Mouse (Mus musculus): ENCODE measurements around the gene Tle3.

Gene Tle3

GRCm38 (mm10) chr9:61358933-61359332, 13.2 kb upstream of the Tle3 start:
- DNase-seq (ENCODE audit: low spot score in 2 of 2) = no peak

DNA sequence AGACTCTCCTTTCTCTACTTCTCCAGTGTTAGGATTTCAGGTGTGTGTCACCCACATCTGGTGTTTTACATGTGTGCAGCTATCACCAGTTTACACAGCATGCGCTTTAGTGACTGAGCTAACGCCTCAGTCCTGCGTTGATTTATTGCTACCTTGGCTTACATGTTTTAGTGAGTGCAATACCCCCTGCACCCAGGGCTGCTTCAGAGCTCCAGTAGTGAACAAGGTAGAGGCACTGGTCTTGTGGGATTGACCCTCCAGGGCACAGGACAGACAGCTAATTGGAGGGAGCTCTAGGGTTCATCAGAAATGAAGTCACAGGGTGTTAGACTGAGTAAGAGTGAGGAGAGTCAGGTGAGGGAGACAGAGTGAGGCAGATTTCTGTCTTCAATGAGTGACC, 12.4 kb upstream of the Tle3 start:
- DNase-seq (ENCODE audit: low spot score in 2 of 2) = no peak

DNA sequence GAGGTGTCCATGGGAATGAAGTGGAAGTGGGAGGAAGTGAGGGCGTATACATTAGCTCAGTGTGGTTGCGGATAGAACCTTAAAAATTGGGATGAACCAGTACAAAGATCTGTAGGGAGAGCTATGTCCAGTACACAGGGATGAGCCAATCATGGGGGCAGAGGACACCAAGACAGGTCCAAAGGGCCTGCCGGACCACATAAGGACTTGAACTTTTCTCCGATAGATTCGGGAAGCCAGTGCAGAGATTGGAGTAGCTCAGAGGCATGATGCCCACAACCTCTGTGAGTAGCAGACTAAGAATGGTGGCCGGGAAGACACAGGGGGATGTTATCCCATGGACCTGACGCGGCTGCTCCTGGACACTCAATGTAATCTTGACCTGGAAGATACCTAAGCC, 12.0 kb upstream of the Tle3 start:
- no peak for DNase-seq (ENCODE audit: low spot score in 2 of 2)

GRCm38 (mm10) chr9:61360727-61361631, 11.2 kb upstream of the Tle3 start:
- DNase-seq (ENCODE audit: low spot score in 2 of 2) = no peak

- no peak for DNase-seq (ENCODE audit: low spot score in 2 of 2)
Observed at GRCm38 (mm10) chr9:61363194-61363593, 9.0 kb upstream of the Tle3 start.

GRCm38 (mm10) chr9:61366108-61366507, 6.1 kb upstream of the Tle3 start:
- no peak for DNase-seq (ENCODE audit: low spot score in 2 of 2)

GRCm38 (mm10) chr9:61367156-61367555, 5.0 kb upstream of the Tle3 start:
- DNase-seq (ENCODE audit: low spot score in 2 of 2) = no peak

DNA sequence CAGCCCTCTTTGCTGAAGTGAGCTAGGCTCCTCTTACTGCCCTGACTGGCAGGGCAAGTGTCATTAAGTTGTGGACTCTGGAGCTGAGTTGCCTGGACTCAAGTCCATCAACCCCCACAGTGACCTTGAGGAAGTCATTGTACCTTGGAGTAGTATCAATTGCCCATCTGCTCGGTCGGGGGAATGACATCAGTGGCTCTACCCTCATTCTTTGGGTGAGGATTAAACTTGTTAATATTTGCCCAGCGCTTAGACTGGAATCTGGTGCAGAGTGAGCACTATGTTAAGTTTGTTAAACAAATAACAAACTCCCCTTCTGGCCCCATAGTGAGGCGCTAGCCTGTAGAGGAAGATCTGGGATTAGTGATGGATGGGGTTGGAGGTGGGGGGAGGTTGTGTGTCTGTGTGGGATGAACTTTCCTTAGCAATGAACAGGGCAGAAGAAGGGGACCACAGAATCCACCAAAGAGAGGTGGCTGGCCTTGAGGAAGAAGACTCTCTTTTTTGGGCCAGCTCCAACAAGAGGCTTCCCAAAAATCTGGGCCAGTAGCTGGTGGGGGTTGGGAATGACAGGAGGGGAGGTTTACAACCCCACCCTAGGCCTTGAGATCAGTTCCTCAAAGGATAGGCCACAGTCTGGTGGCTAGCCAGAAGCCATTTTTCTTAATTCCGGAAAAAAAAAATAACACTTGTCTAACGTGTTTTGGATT, 4.2 kb upstream of the Tle3 start:
- no peak for DNase-seq (ENCODE audit: low spot score in 2 of 2)

GRCm38 (mm10) chr9:61368567-61369240, 3.5 kb upstream of the Tle3 start:
- peak; percentile 72 to 75 for DNase-seq (ENCODE audit: low spot score in 2 of 2)

DNA sequence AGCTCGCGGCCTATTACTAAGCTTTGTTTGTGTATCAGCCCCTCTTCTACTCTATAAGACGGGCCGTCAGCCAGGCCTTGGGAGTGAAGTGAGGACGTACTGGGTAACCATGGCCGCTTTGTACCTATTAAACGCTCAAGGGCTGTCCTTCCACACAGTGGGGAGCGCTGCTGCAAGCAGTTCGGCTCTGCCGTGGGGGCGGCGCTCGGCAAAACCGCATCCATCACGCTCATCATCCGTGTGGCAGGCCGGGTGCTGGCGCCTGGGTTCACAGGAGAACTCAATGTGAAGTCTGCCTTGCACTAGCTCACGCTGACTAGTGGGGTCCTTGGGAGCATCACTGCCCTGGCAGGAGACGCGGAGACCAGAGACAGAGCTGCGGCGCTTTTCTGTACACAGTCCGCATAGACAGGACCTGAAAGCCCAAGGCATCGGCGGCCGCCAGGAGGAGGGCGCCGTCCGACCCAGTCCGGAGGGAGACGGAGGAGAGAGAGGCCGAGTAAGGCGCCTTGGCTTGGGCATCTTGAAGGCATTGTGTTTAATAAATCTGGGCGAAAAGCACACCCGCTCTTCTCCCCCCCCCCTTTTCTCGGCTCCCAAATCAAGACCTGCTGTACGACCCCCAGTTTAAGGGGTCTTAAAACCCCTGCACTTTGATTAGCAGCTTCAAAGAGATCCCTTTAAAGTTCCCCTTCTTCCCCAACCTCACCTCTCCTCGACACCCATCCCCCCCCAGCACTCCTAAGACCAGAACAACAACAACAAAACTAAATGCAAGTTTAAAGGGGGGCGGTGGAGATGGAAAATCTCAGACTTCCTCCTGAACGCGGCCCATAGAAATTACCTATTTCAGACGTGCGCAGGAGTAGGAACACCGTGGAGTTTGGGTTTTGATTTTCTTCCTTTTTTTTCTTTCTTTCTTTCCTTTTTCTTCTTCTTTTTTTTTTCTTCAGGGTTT, 2.6 kb upstream of the Tle3 start:
- peak in 1 of 2 experiments; percentile 45 for DNase-seq (ENCODE audit: low spot score in 2 of 2)

DNA sequence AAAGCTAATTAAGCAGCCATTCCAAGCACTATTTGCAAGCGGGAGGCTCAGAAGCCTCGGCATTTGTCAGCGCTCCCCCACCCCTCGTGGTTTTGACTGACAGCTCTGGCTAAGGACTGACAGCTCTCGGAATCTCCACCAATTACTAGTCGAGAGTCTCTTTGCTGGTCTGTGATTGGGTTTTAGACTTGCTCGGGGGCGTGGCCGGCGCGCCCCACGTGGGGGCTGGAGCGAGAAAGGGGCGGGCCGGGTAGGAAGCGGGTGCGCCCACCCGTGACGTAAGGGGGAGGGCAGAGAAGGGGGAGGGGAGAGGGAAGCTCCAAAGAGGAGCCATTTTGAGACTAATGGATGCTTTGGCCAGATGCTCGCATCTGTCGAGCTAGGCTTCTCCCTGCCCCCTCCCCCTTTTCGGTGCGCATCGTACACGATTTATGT, 1.7 kb upstream of the Tle3 start:
- peak; percentile 97 for DNase-seq (ENCODE audit: low spot score in 2 of 2)

DNA sequence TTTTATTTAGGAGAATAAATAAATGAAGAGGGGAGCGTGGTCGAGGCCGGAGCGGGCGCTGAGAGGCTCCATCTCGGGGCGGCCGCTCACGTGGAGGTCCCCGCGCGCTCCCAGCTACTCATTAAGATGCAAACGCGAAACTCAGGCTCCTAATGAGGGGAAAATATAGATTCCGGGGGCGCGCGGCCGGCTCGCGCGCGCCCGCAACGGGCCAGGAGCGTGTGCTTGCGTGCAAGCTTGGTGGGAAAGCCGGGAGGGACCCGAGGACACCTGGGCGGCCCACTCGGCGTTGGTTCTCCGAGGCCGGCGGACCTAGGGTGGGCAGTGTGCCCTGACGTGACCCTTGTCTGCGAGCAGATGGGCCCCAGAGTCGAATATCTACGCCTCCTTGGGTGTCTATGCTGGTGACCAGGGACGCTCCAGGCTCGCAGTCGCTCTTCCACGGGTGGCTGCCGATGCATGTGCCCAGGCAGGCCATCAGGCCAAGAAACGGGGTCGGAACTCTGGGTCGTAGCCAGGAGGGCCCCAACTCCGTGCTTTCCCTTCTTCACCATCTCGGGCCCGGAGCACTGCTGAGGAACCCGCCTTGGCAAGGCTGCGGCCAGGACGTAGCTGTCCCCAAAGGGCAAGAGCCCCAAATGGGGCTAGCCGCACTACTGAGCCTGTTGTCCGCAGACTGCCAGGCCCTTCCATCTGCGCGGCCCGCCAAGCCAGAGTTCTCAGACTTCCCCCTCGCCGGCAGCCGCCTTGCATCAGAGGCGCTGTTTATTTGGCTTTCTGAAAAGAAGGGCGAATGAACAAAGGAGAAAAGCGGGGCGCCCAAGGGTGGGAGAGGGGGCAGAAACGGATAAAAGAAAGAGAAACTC, 1.0 kb upstream of the Tle3 start:
- DNase-seq (ENCODE audit: low spot score in 2 of 2) = peak; percentile 69 to 79

DNA sequence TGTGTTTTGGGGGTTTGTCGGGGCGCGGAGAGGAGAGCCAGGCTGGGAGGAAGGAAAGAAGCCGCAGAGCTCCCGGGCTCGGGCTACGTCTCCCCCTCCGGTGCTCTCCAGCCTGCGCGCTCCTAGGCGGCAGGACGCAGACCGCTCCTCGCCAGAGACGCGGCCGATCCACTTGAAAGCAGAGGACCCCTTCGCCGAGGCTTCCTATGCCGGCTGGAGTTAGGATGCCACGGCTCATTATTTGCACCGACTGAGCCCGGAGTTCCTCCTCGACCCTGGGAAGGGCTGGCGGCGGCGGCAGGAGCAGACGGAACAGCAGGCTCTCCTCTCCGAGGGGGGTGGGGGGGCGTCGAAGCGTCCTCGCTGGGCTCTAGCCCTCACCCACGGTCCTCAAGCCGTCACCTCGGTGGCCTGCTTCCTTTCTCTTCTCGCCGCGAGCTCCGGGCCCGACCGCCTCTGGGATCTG, 377 bp downstream of the Tle3 start:
- no peak for DNase-seq (ENCODE audit: low spot score in 2 of 2)

- peak; percentile 38 to 56 for DNase-seq (ENCODE audit: low spot score in 2 of 2)
Observed at GRCm38 (mm10) chr9:61372976-61373633, 939 bp downstream of the Tle3 start.

DNA sequence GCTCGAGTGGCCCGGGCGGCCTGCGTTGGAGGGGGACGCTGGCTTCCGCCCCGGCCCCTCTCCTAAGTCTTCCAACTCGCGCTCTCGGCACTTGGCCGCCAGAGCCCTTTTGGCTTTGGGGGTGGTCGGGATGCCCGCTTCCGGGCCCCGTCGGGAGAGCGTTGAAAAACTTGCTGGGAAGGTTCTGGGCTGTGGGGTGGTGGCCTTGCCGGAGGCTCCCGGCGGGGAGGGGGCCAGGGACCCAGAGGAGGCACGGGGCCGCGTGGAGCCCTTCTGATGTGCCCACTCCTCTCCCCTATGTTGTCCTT, 1.4 kb downstream of the Tle3 start:
- DNase-seq (ENCODE audit: low spot score in 2 of 2) = no peak

- no peak for DNase-seq (ENCODE audit: low spot score in 2 of 2)
Observed at GRCm38 (mm10) chr9:61373942-61374900, 2.1 kb downstream of the Tle3 start.

- DNase-seq (ENCODE audit: low spot score in 2 of 2) = no peak
Observed at GRCm38 (mm10) chr9:61375002-61375401, 2.8 kb downstream of the Tle3 start.

- no peak for DNase-seq (ENCODE audit: low spot score in 2 of 2)
Observed at GRCm38 (mm10) chr9:61375802-61376561, 3.8 kb downstream of the Tle3 start.

Measured in heart, adult 9 months (tissue).